Mouse (Mus musculus) liver, embryonic 12.5 days (tissue): ENCODE data around the gene Smpd3. TPM values are rescaled to one million over a fixed set of nuclear protein-coding genes. Genes with fewer than 3 reads are reported as not detected.

Experiments used
- ATAC-seq: fragments of 200-750 bp; cut with Nextera tagmentation; 2 replicates; pipeline ENCODE4 v1.8.0; 2017; ENCODE audit warnings: moderate number of reproducible peaks, mild to moderate bottlenecking, moderate library complexity
- H3K27ac ChIP-seq: fragments of 300-500 bp; sonication (generic); 2 replicates; pipeline ENCODE4 v1.5.1; 2016; ENCODE audit warnings: mild to moderate bottlenecking
- H3K27me3 ChIP-seq: fragments of 300-500 bp; sonication (generic); replicated peaks from 2 replicates; pipeline ENCODE4 v1.6.1; 2016; ENCODE audit warnings: mild to moderate bottlenecking, moderate library complexity
- H3K36me3 ChIP-seq: fragments of 300-500 bp; sonication (generic); 2 replicates; pipeline ENCODE4 v1.6.1; 2016; ENCODE audit warnings: mild to moderate bottlenecking, moderate library complexity
- H3K4me1 ChIP-seq: fragments of 300-500 bp; sonication (generic); 2 replicates; pipeline ENCODE4 v1.6.1; 2016
- H3K4me2 ChIP-seq: fragments of 300-500 bp; sonication (generic); 2 replicates; pipeline ENCODE4 v1.6.1; 2016; ENCODE audit warnings: mild to moderate bottlenecking, moderate library complexity
- H3K4me3 ChIP-seq: fragments of 300-500 bp; sonication (generic); 2 replicates; pipeline ENCODE4 v1.5.1; 2016; ENCODE audit warnings: mild to moderate bottlenecking, moderate library complexity
- H3K9ac ChIP-seq: fragments of 300-500 bp; sonication (generic); 2 replicates; pipeline ENCODE4 v1.6.1; 2016; ENCODE audit warnings: mild to moderate bottlenecking, moderate library complexity
- H3K9me3 ChIP-seq: fragments of 300-500 bp; sonication (generic); replicated peaks from 2 replicates; pipeline ENCODE4 v1.6.1; 2016; ENCODE audit warnings: mild to moderate bottlenecking, moderate library complexity
- whole genome bisulfite sequencing: fragments of 180-500 bp; shearing (Covaris S2); methylation state at CpG from one replicate; pipeline ENCODE4 v1.1.7; 2016; ENCODE audit not compliant: insufficient replicate concordance; 5-methylcytosine and 5-hydroxymethylcytosine counted together
- polyA plus RNA-seq: library from polyadenylated mRNA; unstranded; fragments of >200 nt; fragmentation: Nextera tagmentation; extraction: Ambion mirVana; gene quantifications from 2 replicates; pipeline ENCODE4 v1.2.1, GENCODE M21; 2016

Smpd3 gene
- polyA plus RNA-seq, 1 experiment from 2014 or later = 0.92 TPM

DNA sequence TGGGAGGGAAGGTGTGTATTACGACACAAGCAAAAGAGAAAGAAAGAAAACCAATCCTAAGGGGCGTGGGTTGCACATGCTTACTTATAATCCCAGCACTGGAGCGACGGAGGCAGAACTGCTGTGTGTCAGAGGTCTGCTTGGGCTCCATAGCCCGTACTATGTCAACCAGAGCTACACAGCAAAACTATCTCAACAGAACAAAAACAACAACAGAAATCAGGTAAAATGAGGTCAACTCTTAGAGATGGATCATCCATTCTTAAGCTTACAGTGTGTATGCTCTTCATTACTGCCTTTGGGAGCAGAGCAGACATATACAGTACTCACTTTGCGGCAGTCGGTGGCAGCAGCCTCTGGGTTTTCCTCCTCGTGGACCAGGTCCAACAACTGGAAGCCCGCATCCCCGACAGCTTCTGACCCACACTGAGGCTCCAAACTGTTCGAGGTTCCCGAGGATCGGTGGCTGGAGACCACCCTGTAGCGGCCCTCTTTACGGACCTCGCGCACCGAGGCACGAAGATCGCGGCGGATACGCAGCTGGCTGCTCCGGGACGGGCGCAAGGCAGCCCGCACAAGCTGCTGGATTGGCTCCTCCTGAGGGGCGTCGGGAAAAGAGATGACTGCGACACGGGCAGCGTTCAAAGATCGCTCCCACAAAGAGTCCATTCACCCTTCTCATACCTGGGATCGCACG is 127.6 kb downstream of the Smpd3 start:
- H3K27ac ChIP-seq = peak overlapping the region; percentile 85
- WGBS = under 1% methylated on average over 35 of the region's 35 CpGs
- H3K4me1 ChIP-seq = peaks cover 27% of the 10 kb centered on the region
- peak overlapping the region; percentile 85 for H3K9ac ChIP-seq
- ATAC-seq = peak; percentile 68
- H3K4me2 ChIP-seq = peak overlapping the region; percentile 85
- no peaks in the 10 kb centered on the region for H3K9me3 ChIP-seq
- H3K4me3 ChIP-seq = peak overlapping the region; percentile 72
- H3K36me3 ChIP-seq = peaks cover 62% of the 10 kb centered on the region
- H3K27me3 ChIP-seq = no peaks in the 10 kb centered on the region

Other genes with a start within 250 kb of the Smpd3 start
- 6.6 and 7.9 TPM in 2 replicates for gene Esrp2, start 201.0 kb downstream of the Smpd3 start, polyA plus RNA-seq
- gene Pla2g15, start 187.6 kb downstream of the Smpd3 start, polyA plus RNA-seq = 9.8 TPM in 2 replicates
- gene Slc7a6, start 169.1 kb downstream of the Smpd3 start, polyA plus RNA-seq = 17.4 and 22.2 TPM in 2 replicates
- 20.1 and 21.9 TPM in 2 replicates for gene Slc7a6os, start 127.1 kb downstream of the Smpd3 start, polyA plus RNA-seq
- 43.2 and 45.6 TPM in 2 replicates for gene Prmt7, start 127.1 kb downstream of the Smpd3 start, polyA plus RNA-seq
- gene Zfp90, start 77.3 kb upstream of the Smpd3 start, polyA plus RNA-seq = 3.5 and 3.8 TPM in 2 replicates
- gene 6030452D12Rik, start 162.5 kb upstream of the Smpd3 start, polyA plus RNA-seq = not detected in 2 replicates
- 6.8 and 6.9 TPM in 2 replicates for gene Cdh3, start 172.9 kb upstream of the Smpd3 start, polyA plus RNA-seq
- gene Gm10073, start 235.5 kb upstream of the Smpd3 start, polyA plus RNA-seq = 4.0 and 7.1 TPM in 2 replicates